Mouse (Mus musculus): ENCODE results near the gene Col15a1.

Col15a1 gene

DNA sequence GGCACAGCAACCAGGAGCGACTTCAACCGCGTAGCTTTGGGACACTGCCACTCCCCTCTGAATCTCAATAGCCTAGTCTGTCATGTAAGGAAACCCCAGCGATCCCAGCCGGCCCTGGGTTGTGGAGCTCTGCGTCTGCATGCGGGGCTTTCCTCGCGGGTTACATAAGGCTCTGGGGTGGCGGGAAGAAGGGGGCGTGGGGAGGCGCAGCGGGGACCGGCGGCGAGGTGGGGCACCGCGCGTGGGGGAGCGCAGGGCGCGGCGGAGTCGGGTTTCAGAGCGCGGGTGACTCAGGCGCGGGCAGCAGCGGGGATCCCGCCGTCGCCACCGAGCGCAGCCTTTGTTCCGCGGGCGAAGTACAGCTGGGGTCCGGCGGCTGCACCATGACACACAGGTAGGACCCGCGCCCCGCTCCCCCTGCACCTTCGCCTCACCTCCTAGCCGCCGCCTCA lies at the start of gene Col15a1:
Col15a1 (plus strand) TSS at position 193 of the 452 bp plus-strand sequence.
- DNase-seq: no peak

DNA sequence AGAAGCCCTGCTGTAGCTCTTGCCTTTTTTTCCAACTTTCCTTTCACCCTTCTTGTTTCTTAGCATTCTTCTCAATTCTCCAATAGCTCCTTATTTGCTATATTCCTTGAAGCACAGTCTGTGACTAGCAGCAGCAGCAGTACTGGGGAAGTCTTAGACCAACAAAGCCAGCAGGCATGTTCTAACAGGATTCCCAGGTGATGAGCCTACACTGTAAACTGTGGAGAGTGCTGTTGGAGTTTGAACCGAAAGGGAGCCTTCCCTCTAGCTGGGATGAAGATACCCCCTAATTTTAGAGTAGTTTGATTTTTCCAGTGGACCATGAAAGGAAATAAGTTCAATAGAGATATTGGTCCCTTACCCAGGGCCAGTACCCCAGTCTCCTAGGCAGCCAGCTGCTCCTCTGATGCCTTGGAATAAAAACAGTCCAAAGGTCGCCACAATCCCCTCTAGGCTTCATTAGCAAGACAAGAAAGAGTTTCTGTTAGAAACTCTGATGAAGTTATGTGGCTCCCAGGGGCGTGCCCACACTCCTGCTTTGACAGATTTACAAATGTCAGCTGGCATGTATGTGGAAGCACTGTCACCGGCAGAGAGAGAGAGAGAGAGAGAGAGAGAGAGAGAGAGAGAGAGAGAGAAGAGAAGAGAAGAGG lies 46.7 kb upstream of the Col15a1 start:
- DNase-seq: no peak

- no peak for DNase-seq
Observed at GRCm38 (mm10) chr4:47161756-47162587, 46.0 kb upstream of the Col15a1 start.

GRCm38 (mm10) chr4:47172314-47172713 lies 35.6 kb upstream of the Col15a1 start:
- DNase-seq: no peak

GRCm38 (mm10) chr4:47177101-47177500 lies 30.9 kb upstream of the Col15a1 start:
- no peak for DNase-seq

GRCm38 (mm10) chr4:47178261-47178961 lies 29.6 kb upstream of the Col15a1 start:
- DNase-seq: no peak

DNA sequence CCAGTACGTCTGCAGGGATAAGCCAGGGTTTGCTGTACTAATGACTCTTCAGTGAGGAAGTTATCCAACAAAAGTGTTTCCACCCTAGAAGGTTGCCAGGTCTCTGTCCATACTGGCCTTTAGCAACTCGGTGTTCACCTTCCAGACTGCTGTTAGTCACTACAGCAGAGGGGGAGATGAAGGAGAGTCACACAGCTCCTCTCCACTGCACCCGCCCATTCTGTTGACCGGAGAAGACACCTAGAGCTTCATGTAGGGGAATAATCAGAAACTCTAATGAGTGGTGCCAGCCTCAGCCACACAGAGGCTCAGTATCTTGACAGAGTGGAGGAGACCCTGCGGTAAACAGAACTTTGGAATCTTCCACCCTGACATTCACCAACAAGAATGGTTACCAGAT lies 28.4 kb upstream of the Col15a1 start:
- no peak for DNase-seq

DNA sequence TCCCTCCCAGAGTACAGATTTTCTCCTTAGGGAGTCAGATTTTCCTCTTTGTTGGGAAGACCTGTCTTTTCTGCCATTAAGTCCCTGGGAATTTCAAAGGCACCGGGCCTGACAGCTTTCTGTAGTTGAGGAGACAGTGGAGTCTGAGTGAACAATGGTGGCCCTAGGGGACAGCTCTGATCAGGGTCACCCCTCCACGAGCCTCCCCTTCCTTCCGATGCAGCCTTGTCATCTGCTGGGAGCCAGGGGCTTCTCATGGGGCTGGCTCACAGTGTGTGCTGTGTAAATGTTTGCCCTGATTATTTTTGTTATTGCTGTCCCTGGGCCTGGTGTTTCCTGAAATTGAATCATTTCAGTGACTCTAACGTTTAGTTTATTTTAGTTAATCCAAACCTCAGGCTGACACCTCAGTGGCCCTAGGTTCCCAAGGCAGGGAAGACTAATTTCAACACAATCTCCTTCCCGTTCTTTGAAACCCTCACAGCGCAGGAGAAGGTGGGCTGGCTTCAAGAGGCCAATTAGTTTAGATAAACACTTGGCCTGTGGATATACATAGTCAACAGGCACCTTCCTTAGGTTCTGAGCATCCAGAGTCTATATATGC lies 23.8 kb upstream of the Col15a1 start:
- no peak for DNase-seq

- no peak for DNase-seq
Observed at GRCm38 (mm10) chr4:47186514-47186913, 21.4 kb upstream of the Col15a1 start.

- DNase-seq: no peak
Observed at GRCm38 (mm10) chr4:47196173-47196572, 11.8 kb upstream of the Col15a1 start.

- DNase-seq: no peak
Observed at GRCm38 (mm10) chr4:47203643-47204042, 4.3 kb upstream of the Col15a1 start.

DNA sequence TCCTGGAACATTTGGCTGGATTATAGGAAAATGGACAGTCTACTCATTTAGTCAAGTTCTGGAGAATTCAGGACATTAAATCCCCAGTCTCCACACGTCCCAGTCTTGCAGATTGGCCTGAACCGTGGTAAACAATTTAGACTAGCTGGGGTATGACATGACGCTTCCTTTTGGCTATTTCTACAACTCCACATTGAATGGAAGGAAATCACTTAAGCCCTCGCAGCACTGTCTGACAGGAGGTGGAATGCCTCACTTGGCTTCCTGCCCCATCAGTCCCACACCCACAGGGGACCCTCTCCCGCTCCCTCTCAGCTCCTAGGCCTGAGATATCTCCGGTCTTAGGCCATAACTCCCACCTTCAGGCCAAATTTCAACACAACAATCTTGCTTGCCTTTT lies 2.1 kb upstream of the Col15a1 start:
- no peak for DNase-seq

- DNase-seq: no peak
Observed at GRCm38 (mm10) chr4:47208421-47208991, 545 bp downstream of the Col15a1 start.

DNA sequence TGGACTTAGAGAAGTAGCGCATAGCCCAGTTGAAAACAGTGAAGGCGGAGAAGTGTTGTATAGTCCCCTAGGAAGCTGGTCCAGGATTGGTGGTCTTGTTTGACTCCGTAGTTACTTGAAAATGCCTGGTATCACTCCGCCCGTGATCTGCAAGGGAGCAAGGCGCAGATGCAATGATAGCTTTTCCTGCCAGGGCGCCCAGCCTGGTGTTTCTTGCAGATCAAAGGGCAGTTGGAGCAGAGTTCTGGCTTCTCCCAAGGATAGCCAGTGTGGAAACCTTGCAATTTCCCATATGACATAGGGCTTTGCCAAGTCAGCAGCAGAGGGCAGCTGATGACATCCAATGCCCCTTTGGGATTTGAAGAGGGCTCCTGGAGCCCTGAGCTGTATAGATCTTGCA lies 1.5 kb downstream of the Col15a1 start:
- DNase-seq: no peak

DNA sequence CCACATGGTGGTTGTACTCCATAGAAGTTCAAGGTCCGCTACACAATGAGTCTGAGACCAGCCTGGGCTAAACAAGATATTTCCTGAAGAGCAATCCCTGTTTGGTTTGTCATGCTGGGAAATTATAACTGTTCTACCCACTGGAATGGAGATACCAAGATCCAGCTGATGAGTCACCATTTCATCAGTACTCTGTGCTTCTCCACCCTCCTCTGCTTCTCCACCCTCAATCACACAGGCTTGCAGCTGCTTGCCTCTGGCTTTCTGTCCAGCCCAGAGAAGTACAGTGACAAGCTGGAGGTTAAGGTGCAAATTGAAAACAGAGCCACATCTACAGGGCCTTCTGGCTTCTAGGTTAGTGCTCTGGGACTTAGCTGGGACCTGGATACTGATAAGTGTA lies 10.9 kb downstream of the Col15a1 start:
- DNase-seq: no peak

DNA sequence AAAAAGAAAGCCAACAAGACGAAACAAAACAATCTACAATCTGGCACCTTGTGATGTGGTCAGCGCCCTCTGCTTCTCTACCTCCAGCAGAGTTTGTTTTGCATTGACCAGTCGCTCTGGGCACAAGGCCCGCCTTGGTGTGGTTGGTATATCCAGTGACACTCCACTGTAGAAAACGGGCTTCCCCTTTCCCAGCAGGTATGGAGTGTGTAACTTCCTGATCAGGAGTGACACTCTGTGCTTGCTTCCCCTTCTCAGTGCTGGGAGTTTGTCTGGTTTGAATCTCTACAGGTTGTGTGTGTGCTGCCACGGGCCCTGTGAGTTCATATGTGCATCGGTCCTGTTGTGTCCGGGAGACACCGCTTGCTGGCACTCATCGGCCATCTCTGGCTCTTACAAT lies 11.4 kb downstream of the Col15a1 start:
- no peak for DNase-seq

GRCm38 (mm10) chr4:47220544-47220943 lies 12.6 kb downstream of the Col15a1 start:
- no peak for DNase-seq

DNA sequence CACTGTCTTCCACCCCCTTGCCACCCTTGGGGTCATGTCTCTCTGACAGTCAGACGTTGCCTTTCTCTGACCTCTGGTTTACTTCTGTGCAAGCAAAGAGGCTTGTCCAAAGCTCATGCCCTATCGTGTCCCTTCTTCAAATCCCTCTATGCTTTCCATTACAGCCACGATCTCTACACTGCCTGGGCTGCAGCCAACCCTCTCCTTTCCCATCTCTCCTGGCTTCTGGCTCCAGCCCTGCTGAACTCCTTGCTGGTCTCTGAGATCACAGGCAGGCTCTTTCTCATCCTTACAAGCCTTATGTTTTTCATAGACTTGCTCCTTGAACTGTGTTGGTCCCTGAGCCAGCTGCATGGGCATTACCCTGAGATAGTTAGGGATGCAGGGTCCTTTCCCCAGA lies 14.2 kb downstream of the Col15a1 start:
- no peak for DNase-seq

DNA sequence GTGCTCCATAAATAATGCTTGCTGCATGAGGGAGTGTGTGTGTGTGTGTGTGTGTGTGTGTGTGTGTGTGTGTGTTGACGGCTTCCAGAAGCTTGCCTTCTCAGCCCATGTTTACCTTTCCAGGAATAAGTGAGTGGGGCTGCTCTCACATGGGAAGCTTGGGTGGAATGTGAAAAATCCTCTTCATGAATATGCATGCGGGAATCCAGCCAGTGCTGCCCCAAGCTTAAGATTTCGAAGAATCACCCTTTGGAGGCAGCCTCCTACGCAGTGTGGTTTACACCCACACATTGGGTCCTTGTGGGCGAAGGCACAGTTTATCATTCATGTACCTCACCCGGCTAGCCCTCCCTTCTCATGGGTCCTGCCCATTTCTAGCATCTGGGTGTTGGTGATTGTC lies 18.0 kb downstream of the Col15a1 start:
- DNase-seq: no peak

DNA sequence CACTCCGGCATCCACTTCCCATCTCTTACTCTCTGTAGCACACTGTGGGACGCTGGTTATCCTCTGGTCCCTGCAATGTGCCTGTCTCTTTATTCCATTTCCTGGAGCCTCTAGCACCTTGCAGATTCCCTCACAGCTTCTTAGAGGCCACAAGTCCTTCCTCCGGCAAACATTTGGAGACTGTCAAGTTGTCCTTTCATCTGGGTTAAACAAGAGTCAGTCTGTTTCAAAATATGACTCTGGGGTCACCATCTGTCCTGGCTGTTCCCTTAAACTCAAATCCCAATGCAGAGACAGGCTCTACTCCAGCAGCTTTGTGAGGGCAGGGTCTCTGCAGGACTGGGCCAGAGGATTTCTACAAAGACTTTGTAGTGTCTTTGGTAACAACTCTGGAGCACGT lies 19.1 kb downstream of the Col15a1 start:
- DNase-seq: no peak

DNA sequence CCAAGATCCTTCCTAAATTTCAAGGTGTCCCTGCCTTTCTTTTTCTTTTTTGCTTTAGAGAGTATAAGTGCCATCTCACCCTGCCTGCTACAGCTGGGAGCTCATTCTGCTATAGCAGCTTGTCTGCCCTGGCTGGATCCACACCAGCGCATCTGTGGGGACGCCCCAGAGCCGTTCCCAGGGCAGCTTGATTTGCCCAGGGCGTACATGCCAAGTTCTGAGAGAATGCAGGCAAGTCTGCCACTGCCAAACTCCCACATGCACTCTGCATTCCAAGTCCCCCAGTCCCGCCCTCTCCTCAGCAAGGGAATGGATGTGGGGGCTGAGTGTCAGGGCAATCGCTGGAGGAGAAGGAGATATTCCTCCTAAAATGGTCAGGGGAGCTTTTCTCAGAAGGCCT lies 19.8 kb downstream of the Col15a1 start:
- no peak for DNase-seq

- DNase-seq: no peak
Observed at GRCm38 (mm10) chr4:47228945-47229344, 21.0 kb downstream of the Col15a1 start.

DNA sequence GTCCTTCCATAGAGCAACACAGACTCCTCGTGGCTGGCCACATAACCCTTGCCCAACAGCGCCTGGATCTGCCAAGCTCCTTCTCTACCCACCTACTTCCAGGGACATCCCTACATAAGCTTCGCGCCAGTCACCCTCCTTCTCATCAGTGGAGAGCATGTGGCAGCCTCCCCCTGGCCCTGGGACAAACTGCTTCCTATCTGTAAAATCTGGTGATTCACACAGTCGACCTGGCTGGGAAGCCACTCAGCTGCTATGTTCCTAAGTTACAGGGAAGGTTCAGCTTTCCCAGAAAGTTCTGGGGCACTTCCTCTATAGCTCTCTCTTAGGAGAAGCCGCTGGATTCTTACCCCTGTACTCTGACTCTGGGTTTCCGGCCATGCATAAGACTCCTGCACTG lies 22.5 kb downstream of the Col15a1 start:
- DNase-seq: no peak
